Mouse (Mus musculus) spleen, postnatal 10 days (tissue): ENCODE data around the gene Gal3st2c.
"Not testable (repeated sequence)": the region's sequence is repeated elsewhere in the genome, so short reads cannot be mapped to it uniquely, and the experiment has no call there.

Experiments used
- DNase-seq, 2 experiments: peaks; one replicate each; pipeline ENCODE4 v3.0.0; 2021 to 2022; ENCODE audit warnings: low spot score in 2 of 2

The Gal3st2c gene

GRCm38 (mm10) chr1:94046544-94046943, 56.2 kb downstream of the Gal3st2c start:
- DNase-seq = no peak

DNA sequence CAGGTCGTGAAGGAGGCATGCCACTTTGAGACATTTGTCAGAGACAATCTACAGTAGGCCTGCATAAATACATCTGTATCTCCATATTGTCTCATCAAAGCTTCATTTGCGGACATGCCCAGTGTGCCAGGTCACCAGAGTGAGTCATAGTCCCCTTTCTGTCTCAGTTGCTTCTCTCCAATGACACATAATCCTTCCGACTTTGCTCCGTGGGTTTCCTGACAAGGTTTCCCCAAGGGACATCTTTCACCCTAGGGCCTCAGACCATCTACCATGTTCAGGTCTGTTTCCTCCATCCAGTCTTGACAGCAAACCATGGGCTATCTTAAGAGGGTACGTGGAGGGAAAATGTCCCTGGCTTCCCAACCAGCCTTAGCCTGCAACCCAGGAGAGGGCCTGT, 60.8 kb downstream of the Gal3st2c start:
- no peak for DNase-seq

GRCm38 (mm10) chr1:94052373-94052772, 62.1 kb downstream of the Gal3st2c start, which contains the start of gene Pdcd1:
Pdcd1 (minus strand) TSS chr1:94052553.
- DNase-seq = no peak

DNA sequence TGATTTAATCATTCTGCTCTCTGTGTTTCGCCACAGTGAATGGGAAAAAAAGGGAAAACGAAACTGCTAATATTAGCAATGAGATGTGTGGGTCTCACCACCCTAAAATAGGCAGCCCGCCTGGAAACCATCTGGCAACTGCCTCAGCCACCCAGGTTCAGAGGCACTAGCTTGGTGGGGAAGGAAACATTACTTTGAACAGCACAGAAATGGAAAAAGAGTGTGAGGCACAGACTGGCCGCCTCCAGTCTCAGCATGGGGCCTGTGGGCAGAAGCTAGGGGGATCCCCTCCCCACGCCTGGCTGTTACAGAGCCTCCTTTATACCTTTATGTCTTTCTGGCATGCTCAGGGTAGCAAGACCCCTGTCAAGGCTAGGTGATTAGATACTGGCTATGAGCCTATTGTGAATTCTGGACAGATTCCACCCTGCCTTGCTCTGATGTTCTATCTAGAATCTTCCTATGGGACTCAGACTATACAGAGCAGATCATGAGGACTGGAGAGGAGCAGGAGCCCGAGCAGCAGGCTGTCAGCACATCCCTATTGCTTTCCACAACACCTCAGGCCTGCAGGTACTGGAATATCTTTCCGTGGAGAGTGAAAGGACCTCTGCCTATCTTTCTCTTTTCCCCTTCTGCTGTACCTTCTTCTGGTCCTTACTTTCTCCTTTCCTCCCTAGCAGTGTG, 63.4 kb downstream of the Gal3st2c start:
- no peak for DNase-seq

DNA sequence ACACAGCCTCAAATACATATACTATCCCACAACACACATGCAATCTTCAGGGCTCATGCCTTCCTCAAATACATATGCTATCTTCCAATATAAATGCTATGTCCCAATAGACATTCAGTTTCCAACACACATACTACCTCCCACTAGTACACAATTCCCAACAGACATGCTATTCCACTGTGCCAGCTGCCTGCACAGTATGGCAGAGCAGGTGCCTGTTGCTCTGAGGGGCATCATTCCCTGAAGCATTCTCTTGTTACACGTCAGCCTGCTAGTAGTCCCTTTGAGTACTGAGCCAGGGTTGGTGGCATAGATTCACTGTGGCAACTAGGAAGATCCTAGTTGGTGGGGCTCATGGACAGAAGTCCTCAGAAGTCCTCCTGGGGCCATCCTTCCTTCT, 64.2 kb downstream of the Gal3st2c start:
- DNase-seq = no peak

- DNase-seq = no peak
These were observed 65.7 kb downstream of the Gal3st2c start for GRCm38 (mm10) chr1:94055966-94056365.

DNA sequence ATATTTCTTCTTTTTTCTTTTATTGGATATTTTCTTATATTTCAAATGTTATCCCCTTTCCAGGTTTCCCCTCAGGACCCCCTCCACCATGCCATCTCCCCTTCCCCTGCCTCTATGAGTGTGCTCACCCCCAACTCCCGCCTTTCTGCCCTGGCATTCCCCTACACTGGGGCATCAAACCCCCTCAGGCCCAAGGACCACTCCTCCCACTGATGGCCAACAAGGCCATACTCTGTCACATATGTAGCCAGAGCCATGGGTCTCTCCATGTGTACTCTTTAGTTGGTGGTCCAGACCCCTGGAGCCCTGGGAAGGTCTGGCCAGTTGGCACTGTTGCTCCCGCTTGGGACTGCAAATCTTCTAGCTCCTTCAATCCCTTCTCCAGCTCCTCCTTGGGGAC, 67.1 kb downstream of the Gal3st2c start:
- DNase-seq = no peak

- DNase-seq = not testable (repeated sequence)
These were observed 68.0 kb downstream of the Gal3st2c start for GRCm38 (mm10) chr1:94058281-94058680.
